Mouse (Mus musculus) cortical plate, adult 2 months (tissue): ENCODE measurements around the gene Tvp23a. TPM values are rescaled to one million over a fixed set of nuclear protein-coding genes. Genes with fewer than 3 reads are reported as not detected.
A peak's percentile ranks its signal among the peaks of the same experiment; 100 is the strongest.

Experiments used
- H3K27ac ChIP-seq: fragments of 200-500 bp; 2 replicates; pipeline ENCODE4 v1.5.1; 2012; ENCODE audit warnings: low read length, control low read depth, inconsistent platforms; ENCODE audit not compliant: insufficient read depth
- H3K4me1 ChIP-seq: fragments of 200-500 bp; 2 replicates; pipeline ENCODE4 v1.6.1; 2011; ENCODE audit warnings: low read length; ENCODE audit not compliant: control insufficient read depth, insufficient read depth
- H3K4me3 ChIP-seq: fragments of 200-500 bp; 2 replicates; pipeline ENCODE4 v1.5.1; 2011; ENCODE audit warnings: mild to moderate bottlenecking, low read length, control low read depth; ENCODE audit not compliant: insufficient read depth
- CTCF ChIP-seq: fragments of 200-500 bp; IDR thresholded peaks from 2 replicates; pipeline ENCODE4 v1.5.1; 2011; ENCODE audit warnings: mild to moderate bottlenecking, control low read depth, low read length; ENCODE audit not compliant: insufficient read depth; ENCODE audit errors: extremely low read depth
- POLR2A ChIP-seq: fragments of 200-500 bp; IDR thresholded peaks from 2 replicates; pipeline ENCODE4 v1.6.1; 2011; ENCODE audit warnings: mild to moderate bottlenecking, low read length, control low read depth; ENCODE audit not compliant: insufficient read depth; ENCODE audit errors: extremely low read depth
- polyA plus RNA-seq: library from polyadenylated mRNA; depleted of rRNA; stranded (reverse); fragments of >200 nt; gene quantifications from 2 replicates; pipeline ENCODE4 v1.2.3, GENCODE M21; 2012

The Tvp23a gene
- polyA plus RNA-seq, 1 experiment = 30.5 TPM

GRCm38 (mm10) chr16:10399160-10399559, 48.0 kb downstream of the Tvp23a start:
- H3K4me3 ChIP-seq = no peak overlapping the region
- no peaks in the 10 kb centered on the region for H3K4me1 ChIP-seq
- no peak for TF ChIP-seq POLR2A
- peak; percentile 93 for TF ChIP-seq CTCF
- H3K27ac ChIP-seq = no peak overlapping the region

- H3K27ac ChIP-seq = no peak overlapping the region
- TF ChIP-seq POLR2A (no peak), CTCF (no peak)
- H3K4me1 ChIP-seq = no peaks in the 10 kb centered on the region
- no peak overlapping the region for H3K4me3 ChIP-seq
Measured at GRCm38 (mm10) chr16:10398755-10399154, 48.4 kb downstream of the Tvp23a start.

GRCm38 (mm10) chr16:10394699-10395540, 52.2 kb downstream of the Tvp23a start, which contains the start of gene Tekt5:
TSS of gene Tekt5 (minus strand) at chr16:10395490.
- TF ChIP-seq CTCF (peak; percentile 53), POLR2A (no peak)
- no peak within 1 kb of the TSS for H3K27ac ChIP-seq
- H3K4me3 ChIP-seq = peak within 1 kb of the TSS; percentile 29
- H3K4me1 ChIP-seq = no peaks in the 10 kb centered on the region

GRCm38 (mm10) chr16:10392587-10392986, 54.6 kb downstream of the Tvp23a start:
- Histone ChIP-seq H3K27ac (no peak overlapping the region), H3K4me3 (no peak overlapping the region), H3K4me1 (no peaks in the 10 kb centered on the region)
- TF ChIP-seq POLR2A (no peak), CTCF (no peak)

- Histone ChIP-seq H3K4me3 (no peak overlapping the region), H3K27ac (no peak overlapping the region), H3K4me1 (no peaks in the 10 kb centered on the region)
- no peak for TF ChIP-seq POLR2A
- no peak for TF ChIP-seq CTCF
Measured at GRCm38 (mm10) chr16:10388634-10389365, 58.4 kb downstream of the Tvp23a start.

GRCm38 (mm10) chr16:10385261-10385660, 61.9 kb downstream of the Tvp23a start:
- no peak overlapping the region for H3K27ac ChIP-seq
- TF ChIP-seq POLR2A (no peak), CTCF (no peak)
- H3K4me3 ChIP-seq = no peak overlapping the region
- H3K4me1 ChIP-seq = no peaks in the 10 kb centered on the region

- TF ChIP-seq CTCF = no peak
- no peak overlapping the region for H3K4me3 ChIP-seq
- H3K4me1 ChIP-seq = no peaks in the 10 kb centered on the region
- no peak overlapping the region for H3K27ac ChIP-seq
Measured at GRCm38 (mm10) chr16:10384544-10384943, 62.6 kb downstream of the Tvp23a start.

- Histone ChIP-seq H3K4me1 (no peaks in the 10 kb centered on the region), H3K27ac (no peak overlapping the region), H3K4me3 (no peak overlapping the region)
- TF ChIP-seq CTCF (no peak), POLR2A (no peak)
Measured at GRCm38 (mm10) chr16:10384060-10384497, 63.1 kb downstream of the Tvp23a start.

- no peaks in the 10 kb centered on the region for H3K4me1 ChIP-seq
- no peak overlapping the region for H3K27ac ChIP-seq
- no peak overlapping the region for H3K4me3 ChIP-seq
- TF ChIP-seq POLR2A (no peak), CTCF (no peak)
Measured at GRCm38 (mm10) chr16:10379531-10379930, 67.6 kb downstream of the Tvp23a start.
